Mouse (Mus musculus) MEL (cell line): ENCODE measurements around the gene Homer2. TPM values are rescaled to one million over a fixed set of nuclear protein-coding genes. Genes with fewer than 3 reads are reported as not detected.

Experiments
- DNase-seq: peaks from one replicate; pipeline ENCODE4 v3.0.0; 2011; ENCODE audit warnings: low read depth, low spot score
- H3K27ac ChIP-seq: 2 replicates; pipeline ENCODE4 v1.5.1; 2012; ENCODE audit warnings: low read depth, mild to moderate bottlenecking, control low read depth, low read length, moderate library complexity; ENCODE audit not compliant: control insufficient read depth
- H3K27me3 ChIP-seq, 2 experiments: fragments of 150-350 bp in 1 of 2; sonication (generic) in 1 of 2; 2 replicates each; pipeline ENCODE4 v1.6.1; 2012; ENCODE audit warnings: low read length in 2 of 2, mild to moderate bottlenecking in 2 of 2, improper control_type of control experiment in 1 of 2, moderate library complexity in 1 of 2; ENCODE audit not compliant: insufficient read depth in 2 of 2, control insufficient read depth in 1 of 2
- H3K36me3 ChIP-seq, 2 experiments: 2 replicates each; pipeline ENCODE4 v1.6.1; 2012 to 2014; ENCODE audit warnings: low read length in 2 of 2, improper control_type of control experiment in 1 of 2, inconsistent platforms in 1 of 2, mild to moderate bottlenecking in 1 of 2; ENCODE audit not compliant: insufficient read depth in 2 of 2, control insufficient read depth in 1 of 2
- H3K4me1 ChIP-seq, 2 experiments: fragments of 150-350 bp in 1 of 2; sonication (generic) in 1 of 2; 2 replicates each; pipeline ENCODE4 v1.6.1; 2012; ENCODE audit warnings: low read length in 2 of 2, improper control_type of control experiment in 1 of 2, mild to moderate bottlenecking in 1 of 2; ENCODE audit not compliant: insufficient read depth in 2 of 2, control insufficient read depth in 1 of 2
- H3K4me3 ChIP-seq, 2 experiments: fragments of 150-350 bp in 1 of 2; sonication (generic) in 1 of 2; 2 replicates each; pipeline ENCODE4 v1.5.1; 2012; ENCODE audit warnings: low read depth in 2 of 2, low read length in 2 of 2, mild to moderate bottlenecking in 2 of 2, moderate library complexity in 2 of 2, control low read depth in 1 of 2, improper control_type of control experiment in 1 of 2; ENCODE audit not compliant: control insufficient read depth in 1 of 2, insufficient read depth in 1 of 2
- H3K79me2 ChIP-seq: 2 replicates; pipeline ENCODE4 v1.6.1; 2012; ENCODE audit warnings: mild to moderate bottlenecking, low read length, moderate library complexity; ENCODE audit not compliant: control insufficient read depth, poor library complexity, insufficient read depth
- H3K9ac ChIP-seq: 2 replicates; pipeline ENCODE4 v1.6.1; 2012; ENCODE audit warnings: low read depth, mild to moderate bottlenecking, control low read depth, low read length, moderate library complexity; ENCODE audit not compliant: control insufficient read depth, poor library complexity, severe bottlenecking
- H3K9me3 ChIP-seq: fragments of 150-350 bp; sonication (generic); replicated peaks from 2 replicates; pipeline ENCODE4 v1.6.1; 2012; ENCODE audit warnings: mild to moderate bottlenecking, low read length, improper control_type of control experiment, moderate library complexity; ENCODE audit not compliant: insufficient read depth
- CHD1 ChIP-seq: IDR thresholded peaks from 2 replicates; pipeline ENCODE4 v1.6.1; 2012; ENCODE audit warnings: low read depth, mild to moderate bottlenecking, inconsistent platforms, low read length, improper control_type of control experiment
- CHD2 ChIP-seq: IDR thresholded peaks from 2 replicates; pipeline ENCODE4 v1.6.1; 2011; ENCODE audit warnings: low read length, improper control_type of control experiment
- CTCF ChIP-seq, 3 experiments: IDR thresholded peaks in 2 of 3; conservative IDR thresholded peaks in 1 of 3; 2 replicates each; pipeline ENCODE4 v1.5.1; 2011 to 2012; ENCODE audit warnings: low read length in 3 of 3, low read depth in 2 of 3, mild to moderate bottlenecking in 2 of 3, improper control_type of control experiment in 1 of 3, inconsistent platforms in 1 of 3, mixed read lengths in 1 of 3, moderate library complexity in 1 of 3; ENCODE audit not compliant: control insufficient read depth in 1 of 3, insufficient read depth in 1 of 3, poor library complexity in 1 of 3, severe bottlenecking in 1 of 3
- ELF1 ChIP-seq: IDR thresholded peaks from 2 replicates; pipeline ENCODE4 v1.6.1; 2014; ENCODE audit warnings: low read depth, mild to moderate bottlenecking, inconsistent platforms, low read length, improper control_type of control experiment, moderate library complexity
- EP300 ChIP-seq, 2 experiments: IDR thresholded peaks; 2 replicates each; pipeline ENCODE4 v1.6.1; 2011; ENCODE audit warnings: improper control_type of control experiment in 2 of 2, low read length in 2 of 2, low read depth in 1 of 2, mild to moderate bottlenecking in 1 of 2
- ETS1 ChIP-seq: IDR thresholded peaks from 2 replicates; pipeline ENCODE4 v1.6.1; 2012; ENCODE audit warnings: low read depth, mild to moderate bottlenecking, inconsistent platforms, low read length, improper control_type of control experiment, moderate library complexity
- JUND ChIP-seq: IDR thresholded peaks from 2 replicates; pipeline ENCODE4 v1.6.1; 2011; ENCODE audit warnings: low read depth, mild to moderate bottlenecking, improper control_type of control experiment, low read length
- MEF2A ChIP-seq: IDR thresholded peaks from 2 replicates; pipeline ENCODE4 v1.6.1; 2014; ENCODE audit warnings: low read depth, mild to moderate bottlenecking, inconsistent platforms, low read length, improper control_type of control experiment; ENCODE audit not compliant: poor library complexity, insufficient replicate concordance, severe bottlenecking; ENCODE audit errors: extremely low read depth
- NELFE ChIP-seq: IDR thresholded peaks from 2 replicates; pipeline ENCODE4 v1.6.1; 2011; ENCODE audit warnings: low read depth, low read length, improper control_type of control experiment
- RCOR1 ChIP-seq: IDR thresholded peaks from 2 replicates; pipeline ENCODE4 v1.6.1; 2012; ENCODE audit warnings: low read depth, mild to moderate bottlenecking, inconsistent platforms, low read length, improper control_type of control experiment
- SMC3 ChIP-seq: IDR thresholded peaks from 2 replicates; pipeline ENCODE4 v1.6.1; 2011; ENCODE audit warnings: low read depth, low read length, improper control_type of control experiment
- TAL1 ChIP-seq: IDR thresholded peaks from 2 replicates; pipeline ENCODE4 v1.6.1; 2012; ENCODE audit warnings: mild to moderate bottlenecking, inconsistent platforms, low read length, moderate library complexity, mixed read lengths
- USF1 ChIP-seq: IDR thresholded peaks from 2 replicates; pipeline ENCODE4 v1.6.1; 2014; ENCODE audit warnings: low read depth, mild to moderate bottlenecking, inconsistent platforms, low read length, improper control_type of control experiment, moderate library complexity
- USF2 ChIP-seq, 2 experiments: IDR thresholded peaks; 2 replicates each; pipeline ENCODE4 v1.6.1; 2011 to 2012; ENCODE audit warnings: improper control_type of control experiment in 2 of 2, low read length in 2 of 2, borderline replicate concordance in 1 of 2, inconsistent platforms in 1 of 2, low read depth in 1 of 2, mild to moderate bottlenecking in 1 of 2; ENCODE audit not compliant: insufficient read depth in 1 of 2
- ZC3H11A ChIP-seq: IDR thresholded peaks from 2 replicates; pipeline ENCODE4 v1.6.1; 2012; ENCODE audit warnings: low read depth, mild to moderate bottlenecking, inconsistent platforms, low read length, improper control_type of control experiment
- ZNF384 ChIP-seq: IDR thresholded peaks from 2 replicates; pipeline ENCODE4 v1.6.1; 2012; ENCODE audit warnings: low read depth, mild to moderate bottlenecking, inconsistent platforms, low read length, improper control_type of control experiment
- polyA plus RNA-seq, 2 experiments: library from polyadenylated mRNA; stranded (reverse) in 1 of 2; unstranded in 1 of 2; fragments of >175 nt in 1 of 2; fragments of >200 nt in 1 of 2; gene quantifications; 2 replicates each; pipeline versions ENCODE4 v1.2.1 to v1.2.4; 2012; ENCODE audit warnings: low replicate concordance in 2 of 2, low read depth in 1 of 2; ENCODE audit not compliant: insufficient read length in 2 of 2, insufficient read depth in 1 of 2, missing spikeins in 1 of 2
- total RNA-seq: library from RNA; depleted of rRNA; stranded (reverse); fragments of 300-350 nt; gene quantifications from 2 replicates; pipeline ENCODE4 v1.2.3, GENCODE M21; 2012

Homer2 gene
- total and polyA plus RNA-seq, 3 experiments = 18.4 to 39.0 TPM; not detected in 1

GRCm38 (mm10) chr7:81596086-81596485 lies 111.2 kb downstream of the Homer2 start:
- H3K27me3 ChIP-seq = no peaks in the 10 kb centered on the region
- H3K4me3 ChIP-seq = no peak overlapping the region
- H3K9ac ChIP-seq = no peak overlapping the region
- H3K27ac ChIP-seq = no peak overlapping the region
- TF ChIP-seq ZNF384 (no peak), EP300 (IDR thresholded peaks at IDR 0.05; ENCODE audit: low read depth in 1 of 2, low read length in 2 of 2) (no peak), ETS1 (no peak), CHD1 (no peak), TAL1 (no peak), CTCF (IDR thresholded peaks at IDR 0.05 in 2 of 3, conservative IDR thresholded peaks at IDR 0.05 in 1 of 3; ENCODE audit: control insufficient read depth in 1 of 3, insufficient read depth in 1 of 3, low read depth in 2 of 3, low read length in 3 of 3, poor library complexity in 1 of 3, severe bottlenecking in 1 of 3) (no peak), ELF1 (no peak), ZC3H11A (no peak)
- TF ChIP-seq, all 39 proteins: peak for 0
- H3K9me3 ChIP-seq = no peaks in the 10 kb centered on the region
- H3K36me3 ChIP-seq = peaks cover 0 to 9% of the 10 kb centered on the region in 2 experiments; a peak in 2 of 4 replicates
- DNase-seq = no peak
- no peaks in the 10 kb centered on the region for H3K4me1 ChIP-seq
- no peaks in the 10 kb centered on the region for H3K79me2 ChIP-seq

DNA sequence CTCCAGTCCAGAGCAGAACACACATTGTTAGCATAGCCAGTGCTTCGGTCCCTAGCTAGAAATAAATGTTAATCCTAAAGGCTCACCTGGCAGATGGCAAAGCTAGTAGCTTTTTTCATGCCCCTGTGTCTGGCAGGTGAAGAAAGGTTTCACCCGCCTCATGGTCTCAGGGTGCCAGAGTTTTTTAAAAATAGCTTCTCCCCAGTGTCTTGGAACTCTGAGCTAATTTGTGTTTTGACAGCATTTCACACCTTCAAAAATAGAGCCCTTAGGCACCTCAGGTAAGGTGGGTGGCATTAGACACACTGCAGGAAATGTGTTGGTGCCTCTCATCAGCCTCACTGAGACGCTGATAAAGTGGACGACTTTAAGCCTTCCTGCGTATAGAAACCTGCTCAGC lies 112.3 kb downstream of the Homer2 start:
- H3K27me3 ChIP-seq = no peaks in the 10 kb centered on the region
- no peak for DNase-seq
- H3K4me3 ChIP-seq = no peak overlapping the region
- peaks cover 0 to 13% of the 10 kb centered on the region in 2 experiments; a peak in 2 of 4 replicates for H3K36me3 ChIP-seq
- H3K9ac ChIP-seq = no peak overlapping the region
- H3K27ac ChIP-seq = no peak overlapping the region
- H3K4me1 ChIP-seq = no peaks in the 10 kb centered on the region
- no peaks in the 10 kb centered on the region for H3K79me2 ChIP-seq
- H3K9me3 ChIP-seq = no peaks in the 10 kb centered on the region
- no peak for TF ChIP-seq RCOR1
- TF ChIP-seq USF1 = no peak
- TF ChIP-seq ELF1 = no peak
- no peak for TF ChIP-seq JUND
- no peak for TF ChIP-seq SMC3
- TF ChIP-seq MEF2A = no peak
- no peak for TF ChIP-seq CHD2
- no peak for TF ChIP-seq ZNF384
- no peak for TF ChIP-seq CTCF (IDR thresholded peaks at IDR 0.05 in 2 of 3, conservative IDR thresholded peaks at IDR 0.05 in 1 of 3; ENCODE audit: control insufficient read depth in 1 of 3, insufficient read depth in 1 of 3, low read depth in 2 of 3, low read length in 3 of 3, poor library complexity in 1 of 3, severe bottlenecking in 1 of 3)
- no peak for TF ChIP-seq NELFE
- no peak for TF ChIP-seq USF2 (IDR thresholded peaks at IDR 0.05; ENCODE audit: borderline replicate concordance in 1 of 2, insufficient read depth in 1 of 2, low read depth in 1 of 2, low read length in 2 of 2)
